Mouse (Mus musculus) E14TG2a.4 (cell line): ENCODE data around the gene Hist3h2a.
A peak's percentile ranks its signal among the peaks of the same experiment; 100 is the strongest.

Experiments
- H3K27me3 ChIP-seq: 2 replicates; pipeline ENCODE4 v1.6.1; 2014; ENCODE audit warnings: low read length, control low read depth; ENCODE audit not compliant: insufficient read depth
- H3K36me3 ChIP-seq: 2 replicates; pipeline ENCODE4 v1.6.1; 2014; ENCODE audit warnings: low read length, control low read depth; ENCODE audit not compliant: insufficient read depth
- H3K4me1 ChIP-seq: replicated peaks from 2 replicates; pipeline ENCODE4 v1.6.1; 2014; ENCODE audit warnings: low read depth, low read length, control low read depth
- H3K4me3 ChIP-seq: replicated peaks from 2 replicates; pipeline ENCODE4 v1.5.1; 2014; ENCODE audit warnings: mild to moderate bottlenecking, low read length
- H3K9me3 ChIP-seq: 2 replicates; pipeline ENCODE4 v1.6.1; 2014; ENCODE audit warnings: low read length, control low read depth
- CTCF ChIP-seq: conservative IDR thresholded peaks from 2 replicates; pipeline ENCODE4 v1.5.1; 2014; ENCODE audit warnings: low read length
- NANOG ChIP-seq: IDR thresholded peaks from 2 replicates; pipeline ENCODE4 v1.6.1; 2014; ENCODE audit warnings: borderline replicate concordance, low read length, mixed read lengths
- POU5F1 ChIP-seq: IDR thresholded peaks from 2 replicates; pipeline ENCODE4 v1.6.1; 2014; ENCODE audit warnings: low read length, borderline replicate concordance

Gene Hist3h2a

GRCm38 (mm10) chr11:58954420-58955142, at the start of gene Hist3h2a, which contains the start of gene Trim17:
Hist3h2a (plus strand) TSS chr11:58954685.
Trim17 (plus strand) TSS chr11:58954685.
- no peak for TF ChIP-seq CTCF
- TF ChIP-seq NANOG: no peak
- no peak for TF ChIP-seq POU5F1
- no peaks in the 10 kb centered on the region for H3K9me3 ChIP-seq
- H3K27me3 ChIP-seq: peaks cover 54% of the 10 kb centered on the region
- H3K4me1 ChIP-seq: peaks cover 29% of the 10 kb centered on the region
- H3K4me3 ChIP-seq: peak within 1 kb of the TSS; percentile 84
- peaks cover 20% of the 10 kb centered on the region for H3K36me3 ChIP-seq

- H3K4me1 ChIP-seq: peaks cover 16% of the 10 kb centered on the region
- H3K4me3 ChIP-seq: peak overlapping the region; percentile 23; the same call in 1 of the 2 replicates
- no peaks in the 10 kb centered on the region for H3K9me3 ChIP-seq
- peaks cover 24% of the 10 kb centered on the region for H3K36me3 ChIP-seq
- peaks cover 4% of the 10 kb centered on the region; the same call in 1 of the 2 replicates for H3K27me3 ChIP-seq
- TF ChIP-seq POU5F1 (no peak), CTCF (no peak), NANOG (no peak)
These were observed 49.6 kb upstream of the Hist3h2a start for GRCm38 (mm10) chr11:58904838-58905237.

- Histone ChIP-seq H3K4me1 (peaks cover 5% of the 10 kb centered on the region; the same call in 1 of the 2 replicates), H3K4me3 (no peak overlapping the region), H3K27me3 (peaks cover 6% of the 10 kb centered on the region; the same call in 1 of the 2 replicates), H3K36me3 (no peaks in the 10 kb centered on the region), H3K9me3 (no peaks in the 10 kb centered on the region)
- TF ChIP-seq NANOG (no peak), POU5F1 (no peak), CTCF (no peak)
These were observed 40.7 kb upstream of the Hist3h2a start for GRCm38 (mm10) chr11:58913776-58914175.

GRCm38 (mm10) chr11:58914461-58915028, 39.9 kb upstream of the Hist3h2a start:
- H3K9me3 ChIP-seq: no peaks in the 10 kb centered on the region
- H3K4me3 ChIP-seq: no peak overlapping the region; the same call in 1 of the 2 replicates
- TF ChIP-seq POU5F1: no peak
- TF ChIP-seq CTCF: peak; percentile 71
- no peaks in the 10 kb centered on the region for H3K36me3 ChIP-seq
- peaks cover 5% of the 10 kb centered on the region; the same call in 1 of the 2 replicates for H3K4me1 ChIP-seq
- 0 out of 2 replicates have a peak, but pooled peaks cover 2% of the 10 kb centered on the region for H3K27me3 ChIP-seq

- H3K36me3 ChIP-seq: no peaks in the 10 kb centered on the region
- TF ChIP-seq POU5F1 (no peak), CTCF (peak; percentile 81), NANOG (no peak)
- peaks cover 5% of the 10 kb centered on the region; the same call in 1 of the 2 replicates for H3K4me1 ChIP-seq
- H3K27me3 ChIP-seq: 0 out of 2 replicates have a peak, but pooled peaks cover 7% of the 10 kb centered on the region
- no peak overlapping the region for H3K4me3 ChIP-seq
- H3K9me3 ChIP-seq: no peaks in the 10 kb centered on the region
These were observed 37.4 kb upstream of the Hist3h2a start for GRCm38 (mm10) chr11:58916879-58917744.

- no peak for TF ChIP-seq POU5F1
- no peak for TF ChIP-seq NANOG
- TF ChIP-seq CTCF: no peak
- H3K4me3 ChIP-seq: no peak within 1 kb of the TSS
- peaks cover 5% of the 10 kb centered on the region; the same call in 1 of the 2 replicates for H3K4me1 ChIP-seq
- no peaks in the 10 kb centered on the region for H3K9me3 ChIP-seq
- peaks cover 9% of the 10 kb centered on the region; the same call in 1 of the 2 replicates for H3K27me3 ChIP-seq
- H3K36me3 ChIP-seq: no peaks in the 10 kb centered on the region
These were observed 36.6 kb upstream of the Hist3h2a start, which contains the start of gene Btnl10 for GRCm38 (mm10) chr11:58917745-58918366. Btnl10 (plus strand) TSS chr11:58917908.

GRCm38 (mm10) chr11:58918759-58919158, 35.7 kb upstream of the Hist3h2a start:
- H3K4me3 ChIP-seq: no peak overlapping the region
- no peaks in the 10 kb centered on the region for H3K9me3 ChIP-seq
- H3K4me1 ChIP-seq: peaks cover 5% of the 10 kb centered on the region; the same call in 1 of the 2 replicates
- TF ChIP-seq POU5F1 (no peak), NANOG (no peak), CTCF (no peak)
- H3K36me3 ChIP-seq: no peaks in the 10 kb centered on the region
- peaks cover 18% of the 10 kb centered on the region; the same call in 1 of the 2 replicates for H3K27me3 ChIP-seq
